Mouse (Mus musculus): ENCODE measurements around the gene Clec16a.

- no peak for TF ChIP-seq CTCF (IDR thresholded peaks at IDR 0.05; ENCODE audit: low read depth)
- no peak for TF ChIP-seq EP300 (IDR thresholded peaks at IDR 0.05; ENCODE audit: low read depth)
Observed at GRCm38 (mm10) chr16:10768821-10769220, 223.7 kb downstream of the Clec16a start.

Measured in liver, embryonic 14.5 days (tissue).